Mouse (Mus musculus) small intestine, adult 2 months (tissue): ENCODE results near the gene Fam110c.

Source experiments
- CTCF ChIP-seq: fragments of 200-500 bp; IDR thresholded peaks from 2 replicates; pipeline ENCODE4 v1.5.1; 2012; ENCODE audit warnings: low read depth, mild to moderate bottlenecking, control low read depth, inconsistent platforms, low read length, moderate library complexity, mixed read lengths; ENCODE audit not compliant: insufficient replicate concordance, insufficient read length; ENCODE audit errors: extremely low read depth
- POLR2A ChIP-seq: fragments of 200-500 bp; IDR thresholded peaks from 2 replicates; pipeline ENCODE4 v1.6.1; 2012; ENCODE audit warnings: low read depth, mild to moderate bottlenecking, control low read depth, inconsistent platforms, low read length, moderate library complexity

GRCm38 (mm10) chr12:31129548-31129947 is 55.9 kb downstream of the Fam110c start:
- TF ChIP-seq CTCF (no peak), POLR2A (no peak)
